Mouse (Mus musculus) heart, postnatal 0 days (tissue): Measurements from ENCODE around the gene A730061H03Rik.

Source experiments
- CTCF ChIP-seq: IDR thresholded peaks from 2 replicates; pipeline ENCODE4 v1.5.1; 2016; ENCODE audit warnings: antibody characterized with exemption, control low read depth, low read depth
- EP300 ChIP-seq: IDR thresholded peaks from 2 replicates; pipeline ENCODE4 v1.6.1; 2016; ENCODE audit warnings: antibody characterized with exemption, low read depth

- TF ChIP-seq CTCF (no peak), EP300 (no peak)
These were observed 3.0 kb upstream of the A730061H03Rik start for GRCm38 (mm10) chr14:55563249-55563648.
